Mouse (Mus musculus) liver, embryonic 14.5 days (tissue): ENCODE results near the gene Zbtb8a.
A peak's percentile ranks its signal among the peaks of the same experiment; 100 is the strongest.

ENCODE experiments used
- CTCF ChIP-seq: IDR thresholded peaks from 2 replicates; pipeline ENCODE4 v1.5.1; 2016; ENCODE audit warnings: antibody characterized with exemption, low read depth, control low read depth
- EP300 ChIP-seq: IDR thresholded peaks from 2 replicates; pipeline ENCODE4 v1.6.1; 2016; ENCODE audit warnings: antibody characterized with exemption, low read depth

DNA sequence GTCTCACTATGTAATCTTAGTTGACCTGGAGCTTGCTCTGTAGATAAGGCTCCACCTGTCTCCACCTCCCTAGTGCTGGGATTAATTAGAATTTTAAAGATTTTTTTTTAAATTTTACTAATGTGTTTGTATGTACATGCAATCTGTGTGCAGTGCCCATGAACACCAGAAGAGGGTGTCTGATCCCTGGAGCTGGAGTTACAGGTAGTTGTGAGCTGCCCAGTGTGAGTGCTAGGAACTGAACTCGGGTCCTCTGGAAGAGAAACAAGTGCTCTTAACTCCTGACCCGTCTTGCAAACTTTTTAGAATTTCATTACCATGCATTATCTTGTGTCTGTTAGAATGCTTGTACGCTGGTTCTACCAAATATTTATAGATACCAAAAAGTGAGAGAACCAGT lies 6.5 kb downstream of the Zbtb8a start:
- TF ChIP-seq CTCF (peak; percentile 24; the same call in 1 of the 2 replicates), EP300 (no peak)
